Mouse (Mus musculus): Measurements from ENCODE around the gene Slc25a44. TPM values are rescaled to one million over a fixed set of nuclear protein-coding genes. Genes with fewer than 3 reads are reported as not detected.
"Not testable (repeated sequence)": the region's sequence is repeated elsewhere in the genome, so short reads cannot be mapped to it uniquely, and the experiment has no call there.

The Slc25a44 gene
- total RNA-seq, 2 experiments from 2014 or later, result 34.9 to 35.7 TPM

DNA sequence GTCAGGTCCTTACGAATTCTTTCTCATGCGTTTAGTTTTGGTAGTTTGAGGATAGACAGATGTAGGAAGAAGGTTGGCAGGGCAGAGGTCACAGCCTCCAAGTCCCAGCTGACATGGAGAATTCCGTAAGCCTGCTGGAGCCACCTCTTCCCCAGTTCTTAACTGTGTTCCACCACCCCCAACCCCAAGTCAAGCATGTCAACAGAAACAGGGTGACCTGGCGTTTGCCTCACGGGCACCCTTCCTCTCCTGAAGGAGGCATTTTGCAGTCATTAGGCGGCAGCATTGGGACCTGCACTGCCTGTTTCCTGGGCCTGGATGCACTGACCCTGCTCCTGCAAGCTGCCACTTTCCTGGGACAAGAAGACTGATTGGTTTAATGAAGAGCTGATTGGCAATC lies 6.9 kb downstream of the Slc25a44 start:
- DNase-seq (ENCODE audit: low spot score in 2 of 2), result no peak

DNA sequence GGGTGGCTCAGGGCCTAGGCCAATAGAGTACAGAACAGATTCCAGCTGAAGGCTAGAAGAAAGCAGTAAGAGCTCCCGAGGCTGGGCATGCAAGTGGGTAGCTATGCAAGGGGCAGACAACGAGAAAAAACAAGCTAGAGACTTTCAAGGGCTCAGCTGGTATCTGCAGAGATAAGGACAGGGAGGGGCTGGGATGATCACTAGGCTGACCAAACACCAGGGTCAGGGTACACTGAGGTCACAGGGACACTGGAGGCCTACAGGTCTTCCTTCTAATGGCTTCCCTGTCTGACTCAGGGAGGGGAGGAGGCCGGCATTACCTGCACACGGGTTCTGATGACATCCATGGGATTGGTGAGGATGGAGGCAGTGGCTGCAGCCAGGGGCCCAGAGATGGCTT lies 9.3 kb downstream of the Slc25a44 start:
- DNase-seq (ENCODE audit: low spot score in 2 of 2), result no peak

DNA sequence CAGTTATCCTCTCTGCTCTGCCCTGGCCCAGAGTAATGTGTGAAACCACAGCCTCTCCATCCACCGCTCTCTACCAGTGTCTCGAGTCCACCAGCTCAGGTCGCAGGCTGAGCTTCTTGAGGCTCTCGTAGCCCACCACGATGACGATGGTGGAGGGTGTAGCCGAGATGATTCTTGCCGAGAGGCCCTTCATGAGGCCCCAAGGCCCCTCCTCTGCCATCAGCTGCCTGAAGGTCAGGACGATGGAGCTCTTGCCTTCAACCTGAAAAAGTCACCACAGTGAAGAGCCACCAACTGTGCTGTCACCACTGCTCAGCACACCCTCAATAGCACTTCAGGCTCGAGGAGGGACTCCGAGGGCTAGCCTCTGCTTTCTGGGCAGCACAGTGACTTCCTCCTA lies 12.3 kb downstream of the Slc25a44 start:
- DNase-seq (ENCODE audit: low spot score in 2 of 2), result no peak

DNA sequence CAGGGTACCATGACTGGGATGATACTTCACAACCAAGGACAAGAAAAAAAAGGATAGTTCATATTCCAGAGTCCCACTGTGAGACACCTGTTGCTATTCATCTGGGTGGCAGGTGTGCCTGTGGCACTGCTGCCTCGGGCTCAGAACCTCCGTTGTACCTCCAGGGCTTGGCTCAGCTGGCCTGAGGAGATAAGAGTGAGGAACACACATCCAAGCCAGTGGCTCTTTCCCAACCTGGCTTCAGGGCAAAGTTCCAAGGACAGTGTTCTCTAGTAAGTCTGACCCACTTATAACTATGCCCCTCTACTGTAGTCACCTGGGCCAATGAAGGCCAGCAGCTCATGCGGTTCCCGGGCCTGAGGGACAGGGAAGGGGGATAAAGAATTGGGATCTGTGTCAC lies 13.3 kb downstream of the Slc25a44 start:
- no peak for DNase-seq (ENCODE audit: low spot score in 2 of 2)

DNA sequence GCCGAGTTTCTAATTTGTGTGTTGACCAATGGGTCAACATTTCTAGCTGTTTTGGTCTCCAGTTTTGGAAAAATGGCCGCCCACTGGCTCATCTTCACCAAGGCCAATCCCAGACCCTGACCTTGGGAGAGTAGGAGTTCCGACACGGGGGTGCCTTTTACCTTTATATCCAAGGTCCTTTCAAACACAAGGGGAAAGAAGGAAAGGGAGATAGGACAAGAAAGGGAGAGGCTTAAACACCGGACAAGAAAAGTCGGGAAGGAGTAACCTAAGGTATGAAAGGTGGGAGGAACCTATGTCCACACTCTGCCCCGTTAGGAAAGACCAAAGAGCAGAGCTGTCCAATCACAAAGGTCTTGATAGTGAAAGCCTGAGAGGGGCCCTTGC lies 14.3 kb downstream of the Slc25a44 start:
- no peak for DNase-seq (ENCODE audit: low spot score in 2 of 2)

DNA sequence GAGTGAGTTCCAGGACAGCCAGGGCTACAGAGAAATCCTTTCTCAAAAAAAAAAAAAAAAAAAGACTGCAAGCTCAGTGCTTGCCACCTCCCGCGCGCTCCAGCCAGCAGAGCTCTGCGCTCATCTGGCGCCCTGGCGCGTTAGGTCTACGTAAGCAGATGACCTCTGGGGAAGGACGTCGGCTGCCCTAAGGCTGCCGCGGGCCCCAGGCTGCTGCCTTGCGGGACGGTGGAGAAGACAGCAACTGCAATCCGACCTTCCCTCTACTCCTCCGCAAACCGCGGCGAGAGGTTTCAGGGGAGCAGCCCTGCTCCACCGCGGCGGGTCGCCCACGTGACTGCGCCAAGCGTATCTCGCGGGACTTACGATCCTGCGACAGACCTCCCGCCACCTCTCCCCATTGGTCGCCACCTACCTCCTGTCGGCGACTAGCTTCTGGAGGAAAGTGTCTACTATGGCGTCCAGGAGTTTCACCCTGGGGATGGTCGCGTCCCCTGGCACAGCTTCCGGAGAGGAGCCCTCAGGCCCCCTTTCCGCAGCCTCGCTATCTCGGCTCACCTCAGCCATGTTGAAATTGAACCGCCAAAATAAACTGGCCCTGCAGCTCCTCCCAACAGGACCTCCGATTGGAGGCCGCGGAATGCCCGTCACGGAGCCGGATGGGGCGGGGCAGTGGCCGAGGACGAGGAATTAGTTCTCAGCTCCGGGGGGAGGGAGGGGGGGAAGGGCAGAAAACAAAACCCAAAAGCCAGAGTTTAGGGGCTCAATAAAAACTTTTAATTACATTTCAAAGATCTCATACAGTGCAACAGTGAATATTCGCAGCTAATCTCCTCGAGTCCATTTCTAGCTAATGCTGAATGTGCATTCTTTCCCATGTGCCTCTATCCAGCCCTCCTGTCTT lies 14.9 kb downstream of the Slc25a44 start, which contains the start of gene Pmf1:
TSS of gene Pmf1 (minus strand) at position 591 of the 904 bp plus-strand sequence.
- DNase-seq (ENCODE audit: low spot score in 2 of 2), result peak; percentile 84 to 86

DNA sequence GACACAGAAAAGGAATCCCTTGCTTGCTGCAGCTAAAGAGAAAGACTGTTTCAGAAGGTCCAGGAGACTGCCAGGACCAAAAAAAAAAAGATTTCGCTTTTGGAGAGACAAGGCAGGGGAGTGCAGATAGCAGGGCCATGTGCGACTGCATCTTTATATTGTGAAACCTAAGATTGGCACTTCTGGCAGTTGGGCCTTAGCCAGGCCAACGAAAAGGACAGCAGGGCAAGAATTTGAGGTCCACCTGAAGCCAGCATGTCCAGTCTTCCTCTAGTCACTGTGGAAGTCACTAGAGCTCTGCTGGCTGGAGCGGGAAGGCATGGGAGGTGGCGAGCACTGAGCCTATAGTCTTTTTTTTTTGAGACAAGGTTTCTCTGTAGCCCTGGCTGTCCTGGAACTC lies 16.0 kb downstream of the Slc25a44 start:
- DNase-seq (ENCODE audit: low spot score in 2 of 2), result no peak

DNA sequence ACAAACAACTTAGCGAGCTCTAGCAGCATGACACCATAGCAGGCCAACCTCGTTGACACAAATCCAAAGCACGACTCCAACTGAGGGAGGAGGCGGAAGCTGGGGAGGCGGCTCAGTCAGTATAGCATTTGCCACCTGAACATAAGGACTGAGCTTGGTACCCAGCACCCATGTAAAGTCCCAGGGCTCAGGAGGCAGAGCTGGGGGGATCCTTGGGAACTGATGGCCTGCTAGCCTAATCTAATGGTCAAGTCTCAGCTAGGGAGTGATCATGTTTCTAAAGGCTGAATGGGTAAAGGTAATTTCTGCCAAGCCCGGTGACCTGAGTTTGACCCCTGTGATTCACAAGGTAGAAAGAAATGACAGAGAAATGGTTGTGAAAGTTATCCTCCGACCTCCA lies 17.4 kb downstream of the Slc25a44 start:
- DNase-seq (ENCODE audit: low spot score in 2 of 2), result no peak

DNA sequence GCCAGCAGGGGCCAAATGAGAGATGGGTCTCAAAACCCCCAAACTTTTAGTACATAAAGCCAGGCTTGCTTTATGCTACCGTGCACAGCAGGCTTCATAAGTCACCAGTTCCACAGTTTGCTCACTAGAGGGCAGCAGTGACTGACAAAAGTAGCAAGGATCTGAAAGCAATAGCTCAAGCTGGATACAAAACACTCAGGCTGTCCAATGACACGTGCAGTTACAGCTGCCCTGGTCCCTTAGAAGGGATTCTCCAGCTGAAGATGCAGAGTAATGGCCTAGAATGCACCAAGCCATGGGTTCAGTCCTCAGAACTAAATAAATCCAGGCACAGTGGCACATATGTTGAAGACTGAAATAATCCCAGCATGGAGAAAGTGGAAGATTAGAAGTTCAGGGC lies 17.8 kb downstream of the Slc25a44 start:
- DNase-seq (ENCODE audit: low spot score in 2 of 2), result peak in 1 of 2 experiments; percentile 34

DNA sequence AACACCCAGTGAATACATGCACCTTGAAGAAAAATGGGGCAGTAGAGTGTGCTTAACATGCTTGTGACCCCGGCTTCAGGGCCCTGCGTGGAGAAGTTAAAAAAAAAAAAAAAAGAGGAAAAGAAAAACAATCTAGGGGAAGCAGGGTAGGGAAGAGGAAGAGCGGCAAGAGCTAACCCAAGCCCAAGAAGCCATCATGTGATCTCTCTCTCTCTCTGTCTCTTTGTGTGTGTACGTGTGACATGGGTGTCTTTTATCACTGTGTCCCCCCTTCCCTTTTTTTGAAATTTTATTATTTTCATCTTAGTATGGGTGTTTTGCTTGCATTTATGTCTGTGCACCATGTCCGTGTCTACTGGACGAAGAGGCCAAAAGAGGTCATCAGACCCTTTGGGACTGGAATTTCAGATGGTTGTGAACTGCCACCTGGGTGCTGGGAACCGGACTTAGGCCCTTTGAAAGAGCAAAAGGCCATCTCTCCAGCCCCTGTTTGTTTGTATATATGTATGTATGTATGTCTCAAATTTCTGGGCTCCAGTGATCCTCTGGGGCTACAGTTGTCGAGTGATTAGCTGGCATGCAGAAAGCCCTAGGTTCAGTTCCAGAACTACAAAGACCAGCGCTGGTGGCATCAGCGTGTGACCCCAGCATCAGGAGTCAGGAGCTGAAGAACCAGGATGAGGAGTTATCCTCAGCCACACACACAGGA lies 21.3 kb downstream of the Slc25a44 start:
- DNase-seq (ENCODE audit: low spot score in 2 of 2), result no peak

DNA sequence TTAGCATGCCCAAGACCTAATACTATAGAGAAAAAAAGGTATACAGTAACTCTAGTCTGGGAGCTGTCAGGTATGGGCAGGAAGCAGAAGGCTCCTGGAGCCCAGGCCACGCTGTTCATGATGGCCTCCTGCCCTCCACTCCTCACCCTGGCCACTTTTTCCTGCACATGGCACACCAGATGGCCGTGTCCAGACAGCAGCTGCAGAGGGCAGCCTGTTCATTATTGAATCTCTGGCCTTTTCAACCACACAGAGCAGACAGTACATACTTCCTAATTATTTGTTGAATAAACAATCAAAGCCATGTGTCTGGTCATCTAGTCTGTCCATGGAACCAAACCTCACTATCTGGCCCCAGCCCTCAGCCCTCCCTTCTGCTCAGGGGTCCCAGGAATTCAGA lies 26.3 kb downstream of the Slc25a44 start:
- DNase-seq (ENCODE audit: low spot score in 2 of 2), result no peak

DNA sequence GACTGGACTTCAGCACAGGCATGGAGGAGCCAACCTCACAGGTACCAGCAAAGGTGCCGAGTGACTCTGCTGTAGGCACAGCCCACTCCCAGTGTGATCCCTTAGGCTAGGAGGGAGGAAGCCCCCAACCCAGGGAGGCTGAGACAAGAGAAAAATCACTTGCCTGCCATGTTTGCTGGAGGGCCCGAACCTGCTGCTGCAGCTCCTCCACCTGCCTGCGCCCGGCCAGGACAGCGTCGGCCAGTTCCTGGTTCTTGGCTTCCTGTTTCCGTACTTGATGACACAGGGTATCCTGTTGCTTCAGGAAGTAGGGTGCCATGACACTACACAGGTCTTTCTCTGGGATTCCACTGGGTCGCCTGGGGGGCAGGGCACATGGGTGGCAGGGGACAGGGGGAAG lies 29.2 kb downstream of the Slc25a44 start:
- no peak for DNase-seq (ENCODE audit: low spot score in 2 of 2)

DNA sequence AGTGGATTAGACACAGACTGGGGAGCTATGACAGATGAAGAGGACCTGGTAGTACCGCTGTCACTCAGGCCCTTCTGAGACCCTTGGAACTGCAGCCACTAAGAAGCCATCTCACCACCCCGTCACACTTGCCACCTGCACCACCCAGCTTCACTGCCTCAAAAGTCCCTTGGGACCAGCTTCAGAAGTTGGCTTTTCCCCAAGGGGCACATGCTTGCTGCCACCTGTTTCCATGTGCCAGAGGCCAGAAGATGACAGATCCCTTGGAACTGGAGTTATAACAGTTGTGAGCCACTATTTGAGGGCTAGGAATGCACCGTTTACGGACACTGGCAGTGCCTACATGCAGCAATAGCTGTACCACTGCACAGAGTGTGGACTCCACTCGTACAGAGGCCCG lies 29.7 kb downstream of the Slc25a44 start:
- DNase-seq (ENCODE audit: low spot score in 2 of 2), result no peak

DNA sequence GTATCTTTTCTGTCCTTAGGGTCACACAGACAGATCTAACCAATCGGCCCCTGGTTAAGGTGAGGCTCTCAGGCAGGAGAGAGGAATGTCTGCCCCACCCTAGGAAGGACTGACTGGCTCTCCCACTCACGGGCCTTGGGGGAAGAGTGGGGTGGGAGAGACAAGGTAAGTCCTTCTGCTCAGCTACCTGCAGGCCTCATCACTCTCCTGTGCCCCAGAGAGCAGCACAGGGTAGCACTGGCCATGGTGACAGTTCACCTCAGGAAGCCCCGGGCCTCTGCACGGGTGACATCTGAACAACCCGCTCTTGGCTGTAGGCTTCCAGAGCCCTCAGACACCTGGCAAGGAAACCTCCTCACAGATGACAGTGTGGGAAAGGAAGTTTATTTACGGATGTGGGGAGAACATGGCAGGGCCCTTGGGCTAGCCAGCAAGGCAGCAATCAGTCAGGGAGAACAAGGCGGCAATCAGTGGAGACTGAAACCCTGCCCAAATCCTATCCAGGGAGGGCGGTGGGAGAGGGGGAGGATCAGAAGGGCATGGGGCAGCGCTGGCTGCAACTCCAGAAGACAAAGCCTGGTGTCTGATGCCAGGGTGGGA lies 31.1 kb downstream of the Slc25a44 start:
- DNase-seq (ENCODE audit: low spot score in 2 of 2), result no peak

DNA sequence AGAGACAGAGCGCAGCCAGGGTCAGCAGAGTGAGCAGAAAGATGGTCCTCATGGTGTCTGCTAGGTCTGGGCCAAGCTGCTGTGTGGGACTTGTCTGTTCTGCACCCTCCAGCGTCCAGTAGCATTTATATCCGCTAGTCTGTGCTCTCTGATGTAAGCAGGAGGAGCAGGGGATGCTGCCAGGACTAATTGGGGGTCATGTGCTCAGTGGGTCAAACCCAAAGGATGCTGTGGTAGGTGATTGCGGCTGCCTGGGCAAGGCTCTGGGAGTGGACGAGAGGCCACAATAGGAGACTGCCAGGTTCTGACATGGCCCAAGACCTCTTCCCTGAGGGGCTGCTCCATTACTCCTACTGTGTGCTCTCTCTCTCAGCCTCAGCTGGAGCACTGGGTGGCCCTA lies 40.6 kb downstream of the Slc25a44 start, which contains the start of gene Bglap:
TSS of gene Bglap (minus strand) at position 101 of the 400 bp plus-strand sequence.
- DNase-seq (ENCODE audit: low spot score in 2 of 2), result no peak

DNA sequence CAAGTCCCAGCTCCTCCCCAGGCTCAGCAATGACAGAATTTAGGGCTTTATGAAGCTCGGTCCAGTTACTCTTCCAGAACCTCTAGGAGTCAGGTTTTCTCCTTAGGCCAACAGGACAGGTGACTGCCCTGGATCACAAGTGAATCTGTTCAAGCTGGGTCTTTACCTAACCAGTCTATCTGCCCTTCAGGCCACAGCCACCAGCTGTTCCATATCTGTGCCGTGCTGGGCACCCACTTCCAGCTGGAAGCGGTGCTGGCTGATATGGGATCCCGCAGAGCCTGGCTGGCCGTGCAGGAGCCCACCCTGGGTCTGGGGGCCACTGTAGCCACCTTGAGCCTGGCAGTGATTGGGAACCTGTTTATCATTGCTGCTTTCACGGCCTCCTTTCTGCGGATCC lies 42.6 kb downstream of the Slc25a44 start:
- not testable (repeated sequence) for DNase-seq (ENCODE audit: low spot score in 2 of 2)

DNA sequence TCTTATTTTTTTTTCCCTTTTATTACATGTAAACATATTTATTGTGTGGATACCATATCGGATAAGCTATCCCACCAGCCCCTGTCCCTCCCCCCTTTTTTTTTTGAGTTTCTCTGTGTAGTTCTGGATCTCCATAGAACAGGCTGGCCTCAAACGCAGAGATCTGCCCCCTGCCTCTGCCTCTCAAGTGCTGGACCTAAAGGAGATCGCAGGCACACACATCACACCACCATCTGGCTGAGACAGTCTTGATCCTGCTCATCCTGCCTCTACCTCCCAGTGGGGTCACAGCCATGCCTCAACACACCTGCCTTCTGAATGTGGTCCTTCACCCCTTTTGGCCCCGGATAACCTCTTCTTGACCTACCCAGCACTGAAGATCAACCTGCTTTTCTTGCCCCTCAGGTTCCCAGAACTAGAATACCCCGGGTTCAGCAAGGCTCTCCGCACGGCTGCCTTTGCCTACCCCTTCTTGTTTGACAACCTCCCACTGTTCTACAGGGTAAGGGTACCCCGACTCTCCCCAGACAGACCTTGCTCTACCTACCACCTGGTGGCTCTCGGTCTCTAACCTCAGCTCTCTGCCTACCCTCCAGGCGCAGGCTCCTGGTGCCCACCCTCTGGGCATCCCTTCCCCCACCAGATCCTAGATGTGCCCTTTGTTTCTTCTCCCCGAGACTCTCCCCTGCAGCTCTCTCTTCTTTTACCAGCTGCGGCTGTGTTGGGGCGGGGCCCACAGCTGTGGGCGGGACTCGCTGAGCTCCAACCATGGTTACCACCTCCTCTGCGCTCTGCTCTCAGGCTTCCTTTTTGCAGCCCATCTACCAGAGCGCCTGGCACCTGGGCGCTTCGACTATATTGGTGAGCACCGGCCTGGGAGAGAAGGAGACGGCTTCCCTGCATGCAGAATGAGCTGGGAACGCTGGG lies 43.3 kb downstream of the Slc25a44 start:
- DNase-seq (ENCODE audit: low spot score in 2 of 2), result not testable (repeated sequence)

DNA sequence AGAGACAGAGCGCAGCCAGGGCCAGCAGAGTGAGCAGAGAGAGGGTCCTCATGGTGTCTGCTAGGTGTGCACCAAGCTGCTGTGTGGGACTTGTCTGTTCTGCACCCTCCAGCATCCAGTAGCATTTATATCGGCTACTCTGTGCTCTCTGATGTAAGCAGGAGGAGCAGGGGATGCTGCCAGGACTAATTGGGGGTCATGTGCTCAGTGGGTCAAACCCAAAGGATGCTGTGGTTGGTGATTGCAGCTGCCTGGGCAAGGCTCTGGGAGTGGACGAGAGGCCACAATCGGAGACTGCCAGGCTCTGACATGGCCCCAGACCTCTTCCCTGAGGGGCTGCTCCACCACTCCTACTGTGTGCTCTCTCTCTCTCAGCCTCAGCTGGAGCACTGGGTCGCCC lies 46.3 kb downstream of the Slc25a44 start, which contains the start of gene Bglap2:
TSS of gene Bglap2 (minus strand) at position 101 of the 400 bp plus-strand sequence.
- not testable (repeated sequence) for DNase-seq (ENCODE audit: low spot score in 2 of 2)

DNA sequence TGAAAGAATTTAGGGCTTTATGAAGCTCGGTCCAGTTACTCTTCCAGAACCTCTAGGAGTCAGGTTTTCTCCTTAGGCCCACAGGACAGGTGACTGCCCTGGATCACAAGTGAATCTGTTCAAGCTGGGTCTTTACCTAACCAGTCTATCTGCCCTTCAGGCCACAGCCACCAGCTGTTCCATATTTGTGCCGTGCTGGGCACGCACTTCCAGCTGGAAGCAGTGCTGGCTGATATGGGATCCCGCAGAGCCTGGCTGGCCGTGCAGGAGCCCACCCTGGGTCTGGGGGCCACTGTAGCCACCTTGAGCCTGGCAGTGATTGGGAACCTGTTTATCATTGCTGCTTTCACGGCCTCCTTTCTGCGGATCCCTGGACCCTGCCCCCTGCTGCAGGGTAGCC lies 48.3 kb downstream of the Slc25a44 start:
- not testable (repeated sequence) for DNase-seq (ENCODE audit: low spot score in 2 of 2)

DNA sequence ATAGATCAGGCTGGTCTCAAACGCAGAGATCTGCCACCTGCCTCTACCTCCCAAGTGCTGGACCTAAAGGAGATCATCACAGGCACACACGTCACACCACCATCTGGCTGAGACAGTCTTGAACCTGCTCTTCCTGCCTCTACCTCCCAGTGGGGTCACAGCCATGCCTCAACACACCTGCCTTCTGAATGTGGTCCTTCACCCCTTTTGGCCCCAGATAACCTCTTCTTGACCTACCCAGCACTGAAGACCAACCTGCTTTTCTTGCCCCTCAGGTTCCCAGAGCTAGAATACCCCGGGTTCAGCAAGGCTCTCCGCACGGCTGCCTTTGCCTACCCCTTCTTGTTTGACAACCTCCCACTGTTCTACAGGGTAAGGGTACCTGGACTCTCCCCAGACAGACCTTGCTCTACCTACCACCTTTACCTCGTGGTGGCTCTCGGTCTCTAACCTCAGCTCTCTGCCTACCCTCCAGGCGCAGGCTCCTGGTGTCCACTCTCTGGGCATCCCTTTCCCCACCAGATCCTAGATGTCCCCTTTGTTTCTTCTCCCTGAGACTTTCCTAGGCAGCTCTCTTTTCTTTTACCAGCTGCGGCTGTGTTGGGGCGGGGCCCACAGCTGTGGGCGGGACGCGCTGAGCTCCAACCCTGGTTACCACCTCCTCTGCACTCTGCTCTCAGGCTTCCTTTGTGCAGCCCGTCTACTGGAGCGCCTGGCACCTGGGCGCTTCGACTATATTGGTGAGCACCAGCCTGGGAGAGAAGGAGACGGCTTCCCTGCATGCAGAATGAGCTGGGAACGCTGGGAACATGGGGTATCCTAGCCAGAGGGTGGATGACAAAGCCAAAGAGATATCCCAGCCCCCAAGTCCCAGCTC lies 49.0 kb downstream of the Slc25a44 start:
- not testable (repeated sequence) for DNase-seq (ENCODE audit: low spot score in 2 of 2)
